Mouse (Mus musculus) heart, adult 9 months (tissue): ENCODE data around the gene Gm10142.
"Not testable (repeated sequence)": the region's sequence is repeated elsewhere in the genome, so short reads cannot be mapped to it uniquely, and the experiment has no call there.

Experiments used
- DNase-seq, 2 experiments: peaks; one replicate each; pipeline ENCODE4 v3.0.0; 2022; ENCODE audit warnings: low spot score in 2 of 2

The Gm10142 gene

DNA sequence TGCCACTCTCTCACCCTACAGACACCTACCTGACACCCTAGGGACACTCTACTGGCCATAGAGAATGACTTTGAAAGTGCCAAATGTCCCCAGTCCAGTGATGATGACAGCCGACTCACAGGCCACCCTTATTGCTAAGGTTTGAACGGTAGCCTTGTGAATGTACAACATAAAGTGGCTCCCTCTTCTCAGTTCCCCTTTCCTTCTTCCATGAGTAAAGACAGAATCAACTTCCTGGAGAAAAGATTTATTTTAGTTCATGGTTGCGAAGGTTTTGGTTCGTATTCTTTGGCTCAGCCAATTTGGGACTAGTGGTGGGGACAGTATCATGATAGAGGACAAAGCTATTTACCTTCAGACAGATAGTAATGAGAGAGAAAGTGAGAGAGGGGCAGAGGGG, 23.3 kb downstream of the Gm10142 start:
- DNase-seq = no peak

DNA sequence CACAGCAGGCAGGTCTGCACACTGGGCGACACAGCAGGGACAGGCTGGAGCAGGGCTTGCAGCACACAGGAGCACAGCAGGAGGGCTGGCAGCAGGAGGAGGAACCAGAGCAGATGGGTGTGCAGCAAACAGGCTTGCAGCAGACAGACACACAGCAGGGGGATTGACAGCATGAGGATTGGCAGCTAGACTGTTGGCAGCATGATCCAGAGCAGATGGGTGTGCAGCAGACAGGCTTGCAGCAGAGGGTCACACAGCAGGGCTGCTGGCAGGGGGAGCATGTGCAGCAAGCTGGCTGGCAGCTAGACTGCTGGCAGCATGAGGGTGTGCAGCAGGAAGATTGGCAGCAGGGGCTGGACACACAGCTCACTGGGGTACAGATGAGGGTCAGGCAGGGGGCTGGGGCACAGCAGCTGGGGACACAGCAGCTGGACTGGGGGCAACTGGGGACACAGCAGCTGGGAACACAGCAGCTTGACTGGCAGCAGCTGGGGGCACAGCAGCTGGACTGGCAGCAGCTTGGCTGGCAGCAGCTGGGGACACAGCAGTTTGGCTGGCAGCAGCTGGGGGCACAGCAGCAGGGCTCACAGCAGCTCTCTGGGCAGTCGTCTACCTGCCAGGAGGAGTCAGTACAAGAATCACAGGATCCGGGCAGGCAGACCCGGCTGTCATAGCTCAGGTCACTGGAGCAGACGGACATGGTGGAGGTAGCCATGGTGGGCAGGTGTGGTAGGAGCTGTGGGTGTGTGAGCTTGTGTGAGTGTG, 26.5 kb downstream of the Gm10142 start, which contains the start of gene Gm18596:
Gm18596 (minus strand) TSS at position 715 of the 765 bp plus-strand sequence.
- not testable (repeated sequence) for DNase-seq

DNA sequence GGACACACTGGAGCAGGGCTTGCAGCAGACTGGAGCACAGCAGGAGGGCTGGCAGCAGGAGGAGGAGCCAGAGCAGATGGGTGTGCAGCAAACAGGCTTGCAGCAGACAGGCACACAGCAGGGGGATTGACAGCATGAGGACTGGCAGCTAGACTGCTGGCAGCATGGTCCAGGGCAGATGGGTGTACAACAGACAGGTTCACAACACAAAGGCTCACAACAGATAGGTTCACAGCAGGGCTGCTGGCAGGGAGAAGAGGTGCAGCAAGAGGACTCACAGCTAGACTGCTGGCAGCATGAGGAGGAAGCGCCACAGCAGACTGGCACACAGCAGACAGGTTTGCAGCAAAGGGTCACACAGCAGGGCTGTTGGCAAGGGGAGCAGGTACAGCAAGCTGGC, 35.1 kb downstream of the Gm10142 start:
- DNase-seq = not testable (repeated sequence)

DNA sequence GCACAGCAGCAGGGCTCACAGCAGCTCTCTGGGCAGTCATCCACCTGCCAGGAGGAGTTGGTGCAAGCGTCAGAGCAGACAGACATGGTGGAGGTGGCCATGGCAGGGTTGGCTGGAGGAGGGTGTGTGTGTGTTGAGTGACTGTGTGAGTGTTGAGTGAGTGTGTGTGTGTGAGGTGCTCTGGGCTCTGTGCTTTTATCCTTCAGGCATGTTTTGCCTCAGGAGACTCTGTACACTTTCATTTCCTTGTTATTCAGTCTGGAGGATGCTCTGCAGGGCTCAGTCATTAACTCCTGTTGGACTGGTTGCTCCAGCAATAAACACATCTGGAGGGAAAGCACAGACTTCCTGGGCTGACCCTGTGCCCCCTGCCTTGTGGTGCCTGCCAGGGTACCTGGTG, 35.6 kb downstream of the Gm10142 start, which contains the start of gene Gm9736:
Gm9736 (minus strand) TSS at position 101 of the 400 bp plus-strand sequence.
- DNase-seq = not testable (repeated sequence)

DNA sequence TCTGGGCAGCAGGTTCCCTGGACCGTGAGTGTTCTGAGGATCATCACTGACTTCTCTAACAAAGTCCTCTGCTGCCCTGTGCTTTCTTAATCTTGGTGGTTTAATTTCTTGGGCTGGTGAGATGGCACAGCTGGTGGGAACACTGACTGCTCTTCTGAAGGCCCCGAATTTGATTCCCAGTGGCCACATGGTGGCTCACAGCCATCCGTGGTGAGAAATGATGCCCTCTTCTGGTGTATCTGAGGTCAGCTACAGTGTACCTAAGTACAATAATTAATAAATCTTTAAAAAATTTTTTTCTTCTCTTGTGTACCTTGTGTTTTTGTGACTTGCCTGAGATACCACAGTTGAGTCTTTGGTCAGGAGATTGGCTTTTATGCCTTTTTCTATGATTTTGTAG, 36.7 kb downstream of the Gm10142 start:
- not testable (repeated sequence) for DNase-seq

DNA sequence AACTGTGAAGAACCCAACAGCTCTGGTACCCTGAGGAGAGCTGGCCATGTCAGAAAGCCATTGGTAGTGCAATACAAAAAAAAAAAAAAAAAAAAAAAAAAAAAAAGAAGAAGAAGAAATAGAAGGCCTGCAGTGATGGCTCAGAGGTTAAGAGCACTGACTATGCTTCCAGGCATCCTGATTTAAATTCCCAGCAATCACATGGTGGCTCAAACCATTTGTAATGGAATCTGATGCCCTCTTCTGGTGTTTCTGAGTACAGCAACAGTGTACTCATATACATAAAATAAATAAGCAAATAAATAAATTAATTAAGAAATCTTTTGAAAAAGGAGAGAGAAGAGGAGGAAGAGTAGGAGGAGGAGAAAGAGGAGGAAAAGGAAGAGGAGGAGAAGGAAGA, 37.8 kb downstream of the Gm10142 start:
- no peak for DNase-seq

DNA sequence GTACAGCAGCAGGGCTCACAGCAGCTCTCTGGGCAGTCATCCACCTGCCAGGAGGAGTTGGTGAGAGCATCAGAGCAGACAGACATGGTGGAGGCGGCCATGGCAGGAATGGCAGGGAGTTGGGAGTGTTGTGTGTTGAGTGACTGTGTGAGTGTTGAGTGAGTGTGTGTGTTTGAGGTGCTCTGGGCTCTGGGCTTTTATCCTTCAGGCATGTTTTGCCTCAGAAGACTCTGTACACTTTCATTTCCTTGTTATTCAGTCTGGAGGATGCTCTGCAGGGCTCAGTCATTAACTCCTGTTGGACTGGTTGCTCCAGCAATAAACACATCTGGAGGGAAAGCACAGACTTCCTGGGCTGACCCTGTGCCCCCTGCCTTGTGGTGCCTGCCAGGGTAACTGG, 44.0 kb downstream of the Gm10142 start, which contains the start of gene Gm3233:
Gm3233 (minus strand) TSS at position 101 of the 400 bp plus-strand sequence.
- not testable (repeated sequence) for DNase-seq
